Mouse (Mus musculus): ENCODE results near the gene Ticrr. TPM values are rescaled to one million over a fixed set of nuclear protein-coding genes. Genes with fewer than 3 reads are reported as not detected.

The Ticrr gene
- polyA plus RNA-seq, 1 experiment from 2014 or later = 5.5 TPM

GRCm38 (mm10) chr7:79734563-79734962 lies 74.6 kb downstream of the Ticrr start:
- Histone ChIP-seq H3K4me1 (ENCODE audit: control insufficient read depth, low read depth, low read length) (no peaks in the 10 kb centered on the region), H3K4me3 (ENCODE audit: low read depth, low read length) (no peak overlapping the region), H3K9me3 (replicated peaks; ENCODE audit: control insufficient read depth, low read length) (no peaks in the 10 kb centered on the region), H3K9ac (ENCODE audit: low read depth, low read length) (no peak overlapping the region), H3K4me2 (ENCODE audit: low read depth, low read length) (no peak overlapping the region), H3K27ac (ENCODE audit: low read length) (no peak overlapping the region), H3K36me3 (ENCODE audit: control insufficient read depth, insufficient read depth) (no peaks in the 10 kb centered on the region), H3K27me3 (ENCODE audit: control insufficient read depth, insufficient read depth, low read depth, low read length) (no peaks in the 10 kb centered on the region)
- ATAC-seq (ENCODE audit: low read depth) = no peak
- WGBS (ENCODE audit: insufficient replicate concordance) = 62% methylated on average over 8 of the region's 8 CpGs

GRCm38 (mm10) chr7:79736511-79736910 lies 76.5 kb downstream of the Ticrr start:
- Histone ChIP-seq H3K27me3 (ENCODE audit: control insufficient read depth, insufficient read depth, low read depth, low read length) (no peaks in the 10 kb centered on the region), H3K9me3 (replicated peaks; ENCODE audit: control insufficient read depth, low read length) (no peaks in the 10 kb centered on the region), H3K27ac (ENCODE audit: low read length) (no peak overlapping the region), H3K4me1 (ENCODE audit: control insufficient read depth, low read depth, low read length) (no peaks in the 10 kb centered on the region), H3K9ac (ENCODE audit: low read depth, low read length) (no peak overlapping the region), H3K36me3 (ENCODE audit: control insufficient read depth, insufficient read depth) (no peaks in the 10 kb centered on the region), H3K4me2 (ENCODE audit: low read depth, low read length) (no peak overlapping the region), H3K4me3 (ENCODE audit: low read depth, low read length) (no peak overlapping the region)
- no peak for ATAC-seq (ENCODE audit: low read depth)
- WGBS (ENCODE audit: insufficient replicate concordance) = 70% methylated on average over 14 of the region's 14 CpGs

DNA sequence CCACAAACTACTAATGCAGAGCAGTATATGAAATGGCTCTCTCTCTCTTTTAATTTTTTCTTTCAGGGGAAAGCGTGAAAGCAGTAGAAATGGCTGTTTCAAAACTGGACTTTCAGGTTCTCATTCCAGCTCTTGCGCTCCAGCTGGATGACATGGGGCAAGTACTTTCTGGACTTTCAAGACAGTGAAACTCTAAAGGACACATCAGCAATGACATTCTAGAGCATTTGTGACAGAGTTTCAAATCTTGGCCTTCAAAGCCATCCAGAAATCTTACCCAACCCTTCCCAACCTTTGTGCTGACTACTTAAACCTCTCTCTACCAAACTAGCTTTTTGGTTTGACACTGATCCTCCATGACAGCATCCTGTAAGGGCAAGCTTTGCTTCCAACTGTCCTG lies 78.9 kb downstream of the Ticrr start:
- no peaks in the 10 kb centered on the region for H3K9me3 ChIP-seq (replicated peaks; ENCODE audit: control insufficient read depth, low read length)
- H3K36me3 ChIP-seq (ENCODE audit: control insufficient read depth, insufficient read depth) = no peaks in the 10 kb centered on the region
- H3K27ac ChIP-seq (ENCODE audit: low read length) = no peak overlapping the region
- 74% methylated on average over 2 of the region's 2 CpGs for WGBS (ENCODE audit: insufficient replicate concordance)
- no peak overlapping the region for H3K4me3 ChIP-seq (ENCODE audit: low read depth, low read length)
- H3K27me3 ChIP-seq (ENCODE audit: control insufficient read depth, insufficient read depth, low read depth, low read length) = no peaks in the 10 kb centered on the region
- H3K4me2 ChIP-seq (ENCODE audit: low read depth, low read length) = no peak overlapping the region
- H3K9ac ChIP-seq (ENCODE audit: low read depth, low read length) = no peak overlapping the region
- H3K4me1 ChIP-seq (ENCODE audit: control insufficient read depth, low read depth, low read length) = peaks cover 8% of the 10 kb centered on the region
- ATAC-seq (ENCODE audit: low read depth) = no peak

DNA sequence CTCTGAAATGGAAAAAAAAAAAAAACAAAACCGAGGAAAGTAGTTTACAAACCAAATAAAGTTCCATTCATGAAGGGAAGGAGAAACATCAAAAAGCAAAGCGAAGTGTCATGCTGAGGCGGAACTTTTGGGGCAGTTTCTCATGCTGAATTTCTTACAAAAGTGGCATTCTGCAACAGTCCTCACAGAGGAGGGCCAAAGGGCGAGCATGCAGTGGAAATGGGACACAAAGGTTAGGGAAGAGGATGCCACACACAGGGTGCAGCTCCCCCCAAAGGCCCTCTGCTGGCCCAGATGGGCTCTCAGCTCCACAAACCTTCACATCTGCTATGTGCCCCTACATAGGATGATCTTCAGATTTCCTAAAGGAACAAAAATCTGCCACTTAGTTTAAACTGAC lies 80.3 kb downstream of the Ticrr start:
- no peak for ATAC-seq (ENCODE audit: low read depth)
- Histone ChIP-seq H3K27me3 (ENCODE audit: control insufficient read depth, insufficient read depth, low read depth, low read length) (no peaks in the 10 kb centered on the region), H3K9ac (ENCODE audit: low read depth, low read length) (no peak overlapping the region), H3K4me2 (ENCODE audit: low read depth, low read length) (no peak overlapping the region), H3K4me1 (ENCODE audit: control insufficient read depth, low read depth, low read length) (peaks cover 8% of the 10 kb centered on the region), H3K9me3 (replicated peaks; ENCODE audit: control insufficient read depth, low read length) (no peaks in the 10 kb centered on the region), H3K4me3 (ENCODE audit: low read depth, low read length) (no peak overlapping the region), H3K36me3 (ENCODE audit: control insufficient read depth, insufficient read depth) (no peaks in the 10 kb centered on the region), H3K27ac (ENCODE audit: low read length) (no peak overlapping the region)
- WGBS (ENCODE audit: insufficient replicate concordance) = 59% methylated on average over 4 of the region's 4 CpGs

GRCm38 (mm10) chr7:79742277-79742658 lies 82.3 kb downstream of the Ticrr start:
- Histone ChIP-seq H3K9ac (ENCODE audit: low read depth, low read length) (peak overlapping the region; percentile 62), H3K4me1 (ENCODE audit: control insufficient read depth, low read depth, low read length) (peaks cover 8% of the 10 kb centered on the region), H3K9me3 (replicated peaks; ENCODE audit: control insufficient read depth, low read length) (no peaks in the 10 kb centered on the region), H3K27me3 (ENCODE audit: control insufficient read depth, insufficient read depth, low read depth, low read length) (no peaks in the 10 kb centered on the region), H3K4me2 (ENCODE audit: low read depth, low read length) (peak overlapping the region; percentile 92), H3K27ac (ENCODE audit: low read length) (no peak overlapping the region), H3K4me3 (ENCODE audit: low read depth, low read length) (peak overlapping the region; percentile 69), H3K36me3 (ENCODE audit: control insufficient read depth, insufficient read depth) (no peaks in the 10 kb centered on the region)
- ATAC-seq (ENCODE audit: low read depth) = no peak
- WGBS (ENCODE audit: insufficient replicate concordance) = 9% methylated on average over 11 of the region's 11 CpGs

GRCm38 (mm10) chr7:79742659-79743536 lies 82.9 kb downstream of the Ticrr start, which contains the start of the genes Pex11a and Wdr93:
Gene Pex11a, minus strand, starts transcription at chr7:79743131.
Gene Wdr93, plus strand, starts transcription at chr7:79743163.
- Histone ChIP-seq H3K36me3 (ENCODE audit: control insufficient read depth, insufficient read depth) (no peaks in the 10 kb centered on the region), H3K4me3 (ENCODE audit: low read depth, low read length) (peak within 1 kb of the TSS; percentile 69), H3K27me3 (ENCODE audit: control insufficient read depth, insufficient read depth, low read depth, low read length) (no peaks in the 10 kb centered on the region), H3K9me3 (replicated peaks; ENCODE audit: control insufficient read depth, low read length) (no peaks in the 10 kb centered on the region), H3K4me1 (ENCODE audit: control insufficient read depth, low read depth, low read length) (peaks cover 8% of the 10 kb centered on the region), H3K4me2 (ENCODE audit: low read depth, low read length) (peak within 1 kb of the TSS; percentile 92), H3K9ac (ENCODE audit: low read depth, low read length) (peak within 1 kb of the TSS; percentile 62), H3K27ac (ENCODE audit: low read length) (no peak within 1 kb of the TSS)
- peak; percentile 78 for ATAC-seq (ENCODE audit: low read depth)
- WGBS (ENCODE audit: insufficient replicate concordance) = 2% methylated on average over 46 of the region's 46 CpGs

GRCm38 (mm10) chr7:79744051-79744450 lies 84.1 kb downstream of the Ticrr start:
- Histone ChIP-seq H3K4me3 (ENCODE audit: low read depth, low read length) (no peak overlapping the region), H3K4me1 (ENCODE audit: control insufficient read depth, low read depth, low read length) (peaks cover 8% of the 10 kb centered on the region), H3K4me2 (ENCODE audit: low read depth, low read length) (no peak overlapping the region), H3K27me3 (ENCODE audit: control insufficient read depth, insufficient read depth, low read depth, low read length) (no peaks in the 10 kb centered on the region), H3K36me3 (ENCODE audit: control insufficient read depth, insufficient read depth) (no peaks in the 10 kb centered on the region), H3K9me3 (replicated peaks; ENCODE audit: control insufficient read depth, low read length) (no peaks in the 10 kb centered on the region), H3K9ac (ENCODE audit: low read depth, low read length) (no peak overlapping the region), H3K27ac (ENCODE audit: low read length) (no peak overlapping the region)
- WGBS (ENCODE audit: insufficient replicate concordance) = 72% methylated on average over 9 of the region's 9 CpGs
- no peak for ATAC-seq (ENCODE audit: low read depth)

DNA sequence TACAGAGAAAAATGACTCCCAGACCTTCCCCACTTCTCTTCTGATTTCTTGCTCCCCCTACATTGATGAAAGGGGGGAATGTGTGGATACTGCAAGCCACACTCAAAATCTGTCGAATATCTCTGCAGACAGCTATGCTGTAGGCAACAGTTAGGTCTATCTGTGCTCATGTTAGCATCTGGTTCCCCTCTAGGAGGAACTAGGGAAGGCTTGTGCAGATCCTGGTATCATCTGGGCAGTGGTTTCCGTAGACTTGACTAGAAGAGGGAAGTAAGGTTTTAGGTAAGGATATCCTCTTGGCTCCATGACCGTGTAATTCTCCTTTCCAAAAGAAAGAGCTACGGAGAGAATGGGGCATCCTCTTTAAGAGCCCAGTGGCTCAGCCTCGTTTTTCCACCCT lies 84.6 kb downstream of the Ticrr start:
- H3K27me3 ChIP-seq (ENCODE audit: control insufficient read depth, insufficient read depth, low read depth, low read length) = no peaks in the 10 kb centered on the region
- no peak overlapping the region for H3K9ac ChIP-seq (ENCODE audit: low read depth, low read length)
- H3K9me3 ChIP-seq (replicated peaks; ENCODE audit: control insufficient read depth, low read length) = no peaks in the 10 kb centered on the region
- ATAC-seq (ENCODE audit: low read depth) = no peak
- H3K4me3 ChIP-seq (ENCODE audit: low read depth, low read length) = no peak overlapping the region
- peaks cover 8% of the 10 kb centered on the region for H3K4me1 ChIP-seq (ENCODE audit: control insufficient read depth, low read depth, low read length)
- H3K4me2 ChIP-seq (ENCODE audit: low read depth, low read length) = no peak overlapping the region
- no peaks in the 10 kb centered on the region for H3K36me3 ChIP-seq (ENCODE audit: control insufficient read depth, insufficient read depth)
- 21% methylated on average over 5 of the region's 5 CpGs for WGBS (ENCODE audit: insufficient replicate concordance)
- no peak overlapping the region for H3K27ac ChIP-seq (ENCODE audit: low read length)

GRCm38 (mm10) chr7:79747659-79748058 lies 87.7 kb downstream of the Ticrr start:
- no peaks in the 10 kb centered on the region for H3K36me3 ChIP-seq (ENCODE audit: control insufficient read depth, insufficient read depth)
- no peaks in the 10 kb centered on the region for H3K27me3 ChIP-seq (ENCODE audit: control insufficient read depth, insufficient read depth, low read depth, low read length)
- peaks cover 4% of the 10 kb centered on the region for H3K4me1 ChIP-seq (ENCODE audit: control insufficient read depth, low read depth, low read length)
- H3K4me3 ChIP-seq (ENCODE audit: low read depth, low read length) = no peak overlapping the region
- H3K4me2 ChIP-seq (ENCODE audit: low read depth, low read length) = no peak overlapping the region
- no peak overlapping the region for H3K27ac ChIP-seq (ENCODE audit: low read length)
- 43% methylated on average over 6 of the region's 6 CpGs for WGBS (ENCODE audit: insufficient replicate concordance)
- H3K9ac ChIP-seq (ENCODE audit: low read depth, low read length) = no peak overlapping the region
- no peak for ATAC-seq (ENCODE audit: low read depth)
- H3K9me3 ChIP-seq (replicated peaks; ENCODE audit: control insufficient read depth, low read length) = no peaks in the 10 kb centered on the region
